Mouse (Mus musculus): ENCODE measurements around the gene Gjd3. TPM values are rescaled to one million over a fixed set of nuclear protein-coding genes. Genes with fewer than 3 reads are reported as not detected.

Gene Gjd3
- polyA plus RNA-seq, 1 experiment = 0.40 TPM

DNA sequence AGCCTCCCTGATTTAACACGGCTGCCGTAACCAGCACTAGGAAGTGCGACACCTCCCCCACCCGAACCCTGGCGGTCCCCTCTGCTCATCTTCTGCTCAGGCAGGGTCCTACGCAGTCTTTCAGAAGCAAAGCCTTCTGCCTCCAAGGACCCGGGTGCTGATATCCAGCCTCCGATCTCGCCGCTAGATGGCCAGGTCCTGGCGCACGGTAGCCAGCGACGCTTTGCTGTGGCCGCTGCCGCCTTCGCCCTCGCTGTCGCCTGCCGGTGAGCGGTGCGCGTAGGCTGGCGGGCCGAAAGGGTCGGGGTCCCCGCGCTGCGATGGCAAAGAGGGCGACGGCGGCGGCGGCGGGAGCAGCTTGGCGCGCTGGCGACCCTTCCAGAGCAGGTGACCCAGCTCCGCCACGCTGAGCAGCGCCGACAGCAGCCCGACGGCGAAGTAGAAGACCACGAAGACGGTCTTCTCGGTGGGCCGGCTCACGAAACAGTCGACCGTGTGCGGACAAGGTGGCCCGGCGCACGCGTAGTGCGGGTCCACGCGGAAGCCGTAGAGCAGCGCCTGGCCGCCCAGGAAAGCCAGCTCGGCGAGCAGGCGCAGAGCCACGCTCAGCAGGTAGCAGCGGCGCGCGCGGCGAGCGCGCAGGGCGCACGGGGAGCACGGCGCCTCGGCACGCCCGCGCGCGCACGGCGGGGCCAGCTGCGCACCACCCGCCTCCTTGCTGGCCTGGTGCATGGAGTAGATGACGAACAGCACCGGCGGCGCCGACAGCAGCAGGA lies 631 bp downstream of the Gjd3 start:
- peak; percentile 50 for TF ChIP-seq CTCF (IDR thresholded peaks at IDR 0.05; ENCODE audit: insufficient read depth, low read length)
- TF ChIP-seq POLR2A (IDR thresholded peaks at IDR 0.05; ENCODE audit: borderline replicate concordance, extremely low read depth, low read depth, low read length) = no peak
- DNase-seq = peak; percentile 54
- H3K4me3 ChIP-seq (replicated peaks; ENCODE audit: extremely low read depth, low read depth, low read length) = peak overlapping the region; percentile 45
- WGBS = 1% methylated on average over 94 of the region's 94 CpGs
- no peaks in the 10 kb centered on the region; the same call in 1 of the 2 replicates for H3K4me1 ChIP-seq (ENCODE audit: control insufficient read depth, insufficient read depth, low read length)

DNA sequence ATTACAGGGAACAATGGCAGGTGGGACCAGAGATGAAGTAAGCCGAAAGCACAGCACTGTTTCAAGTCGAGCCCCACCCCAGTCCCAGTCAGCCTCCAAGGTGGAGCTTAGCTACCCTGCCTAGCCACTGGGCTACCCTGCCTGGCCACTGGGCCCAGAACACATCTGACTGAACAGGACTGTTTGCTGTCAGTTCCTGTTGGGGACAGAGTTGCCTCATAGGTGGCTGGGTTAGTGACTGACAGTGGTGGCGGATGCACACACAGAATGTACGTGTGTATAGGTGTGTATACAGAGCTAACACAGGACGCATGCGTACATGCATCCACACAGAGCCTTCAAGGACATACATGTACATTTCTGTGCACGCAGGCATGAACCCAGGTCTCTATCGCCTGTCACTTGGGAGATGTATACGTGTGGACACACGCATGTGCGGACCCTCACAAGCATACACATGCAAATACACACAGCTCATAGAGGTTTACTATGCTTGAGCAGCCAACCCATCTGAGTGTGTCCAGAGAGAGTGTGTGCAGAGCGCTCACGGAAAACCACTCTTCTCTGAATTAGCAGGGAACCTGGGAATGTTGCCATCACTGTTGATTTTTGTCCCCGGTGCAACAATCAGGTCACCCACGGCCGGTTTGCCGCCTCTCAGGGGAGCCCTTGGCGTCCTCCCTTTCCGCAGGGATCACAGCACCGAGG lies 1.4 kb downstream of the Gjd3 start:
- WGBS = 41% methylated on average over 20 of the region's 20 CpGs
- DNase-seq = no peak

DNA sequence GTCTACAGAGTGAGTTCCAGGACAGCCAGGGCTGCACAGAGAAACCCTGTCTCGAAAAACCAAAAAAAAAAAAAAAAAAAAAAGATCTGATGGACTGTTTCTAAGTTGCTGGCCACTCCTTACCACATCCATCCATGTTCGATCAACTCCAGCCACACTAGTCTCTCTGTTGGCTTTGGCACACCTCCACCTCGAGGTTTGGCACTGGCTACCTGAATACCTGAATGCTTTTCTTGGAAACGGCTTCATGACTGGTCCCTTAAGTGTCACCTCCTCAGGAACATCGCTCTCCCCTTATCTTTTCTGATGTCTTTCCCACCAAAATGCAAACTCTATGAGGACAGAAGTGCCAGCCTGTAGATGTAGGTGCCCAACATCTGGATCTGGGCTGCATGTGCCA lies 3.5 kb downstream of the Gjd3 start:
- DNase-seq = no peak
- no peaks in the 10 kb centered on the region; the same call in 1 of the 2 replicates for H3K4me1 ChIP-seq (ENCODE audit: control insufficient read depth, insufficient read depth, low read length)
- no peak overlapping the region for H3K4me3 ChIP-seq (replicated peaks; ENCODE audit: extremely low read depth, low read depth, low read length)
- TF ChIP-seq POLR2A (IDR thresholded peaks at IDR 0.05; ENCODE audit: borderline replicate concordance, extremely low read depth, low read depth, low read length) (no peak), CTCF (IDR thresholded peaks at IDR 0.05; ENCODE audit: insufficient read depth, low read length) (no peak)
- 55% methylated on average over 5 of the region's 5 CpGs for WGBS

More for the DNA sequence above, 1.4 kb downstream of the Gjd3 start:
- H3K4me1 ChIP-seq (ENCODE audit: control insufficient read depth, insufficient read depth, low read length) = no peaks in the 10 kb centered on the region; the same call in 1 of the 2 replicates
- no peak for TF ChIP-seq POLR2A (IDR thresholded peaks at IDR 0.05; ENCODE audit: borderline replicate concordance, extremely low read depth, low read depth, low read length)
- TF ChIP-seq CTCF (IDR thresholded peaks at IDR 0.05; ENCODE audit: insufficient read depth, low read length) = no peak
- H3K4me3 ChIP-seq (replicated peaks; ENCODE audit: extremely low read depth, low read depth, low read length) = no peak overlapping the region

DNA sequence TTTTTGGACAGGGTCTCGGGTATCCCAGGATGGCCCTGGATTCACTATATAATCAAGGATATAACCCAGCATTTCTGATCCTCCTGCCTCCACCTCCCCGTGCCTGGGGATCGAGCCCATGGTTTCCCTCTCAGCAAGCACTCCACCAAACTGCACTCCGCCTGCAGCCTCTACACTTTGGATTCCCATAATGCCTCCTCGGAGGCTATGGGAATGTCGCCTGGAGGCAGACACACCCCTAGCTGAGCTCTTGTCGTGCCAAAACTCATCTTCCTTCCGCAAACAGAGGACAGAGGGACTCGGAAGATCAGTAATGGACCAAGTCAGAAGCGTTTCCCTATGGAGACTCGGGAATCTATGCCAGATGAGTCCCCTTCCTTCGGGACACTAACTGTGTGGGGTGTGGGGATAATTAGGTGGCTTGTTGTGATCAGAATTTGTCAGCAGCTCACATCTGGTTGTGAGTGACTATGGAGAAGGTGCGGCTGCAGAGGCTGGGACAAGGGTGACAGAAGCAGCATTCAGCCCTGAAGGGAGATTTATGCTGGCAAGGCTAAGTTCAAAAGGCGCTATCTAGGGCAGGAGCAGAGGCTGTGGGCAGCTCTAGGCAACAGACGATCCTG lies 4.2 kb downstream of the Gjd3 start:
- TF ChIP-seq POLR2A (IDR thresholded peaks at IDR 0.05; ENCODE audit: borderline replicate concordance, extremely low read depth, low read depth, low read length) = no peak
- TF ChIP-seq CTCF (IDR thresholded peaks at IDR 0.05; ENCODE audit: insufficient read depth, low read length) = no peak
- 46% methylated on average over 15 of the region's 15 CpGs for WGBS
- Histone ChIP-seq H3K4me1 (ENCODE audit: control insufficient read depth, insufficient read depth, low read length) (no peaks in the 10 kb centered on the region; the same call in 1 of the 2 replicates), H3K4me3 (replicated peaks; ENCODE audit: extremely low read depth, low read depth, low read length) (no peak overlapping the region)
- DNase-seq = no peak

DNA sequence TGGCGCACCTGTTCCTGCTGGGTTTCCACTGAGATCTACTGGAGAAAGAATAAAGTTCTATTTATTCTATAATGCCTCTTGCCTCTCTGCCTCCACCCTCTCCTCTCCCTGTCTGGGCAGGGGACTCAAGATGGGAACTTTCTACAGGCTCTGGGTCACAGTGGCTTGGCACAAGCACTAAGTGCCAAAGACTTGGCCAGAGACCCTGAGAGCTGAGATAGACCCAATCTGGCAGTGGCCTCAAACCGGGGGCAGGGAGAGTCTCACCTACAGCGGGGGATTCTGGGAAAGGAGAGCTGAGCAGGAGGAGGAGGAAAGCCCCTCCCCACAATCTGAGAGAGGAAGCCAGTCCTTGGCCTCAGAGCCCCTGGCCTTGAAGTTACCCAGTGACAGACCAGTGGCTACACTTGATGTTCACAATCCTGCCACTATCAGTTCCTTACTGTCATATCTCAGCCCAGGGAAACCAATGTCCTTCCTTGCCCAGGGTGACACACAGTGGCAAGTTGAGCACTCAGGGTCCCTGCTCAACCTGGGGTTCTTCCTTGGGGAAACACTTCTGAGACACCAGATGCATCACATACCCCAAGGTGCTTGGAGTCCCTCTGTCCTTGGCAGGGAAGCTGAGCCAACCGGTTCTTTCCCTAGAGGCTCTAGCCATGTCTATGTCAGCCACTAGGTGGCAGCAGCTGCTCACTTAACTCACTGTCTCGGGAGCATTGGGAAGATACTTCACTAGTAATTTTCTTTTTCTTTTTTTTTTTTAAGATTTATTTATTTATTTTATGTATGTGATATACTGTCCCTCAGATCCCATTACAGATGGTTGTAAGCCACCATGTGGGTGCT lies 7.7 kb downstream of the Gjd3 start:
- DNase-seq = peak; percentile 81
- WGBS = 58% methylated on average over 5 of the region's 5 CpGs
- Histone ChIP-seq H3K4me1 (ENCODE audit: control insufficient read depth, insufficient read depth, low read length) (peaks cover 5% of the 10 kb centered on the region; the same call in 1 of the 2 replicates), H3K4me3 (replicated peaks; ENCODE audit: extremely low read depth, low read depth, low read length) (no peak overlapping the region)
- no peak for TF ChIP-seq POLR2A (IDR thresholded peaks at IDR 0.05; ENCODE audit: borderline replicate concordance, extremely low read depth, low read depth, low read length)
- peak; percentile 91 for TF ChIP-seq CTCF (IDR thresholded peaks at IDR 0.05; ENCODE audit: insufficient read depth, low read length)

DNA sequence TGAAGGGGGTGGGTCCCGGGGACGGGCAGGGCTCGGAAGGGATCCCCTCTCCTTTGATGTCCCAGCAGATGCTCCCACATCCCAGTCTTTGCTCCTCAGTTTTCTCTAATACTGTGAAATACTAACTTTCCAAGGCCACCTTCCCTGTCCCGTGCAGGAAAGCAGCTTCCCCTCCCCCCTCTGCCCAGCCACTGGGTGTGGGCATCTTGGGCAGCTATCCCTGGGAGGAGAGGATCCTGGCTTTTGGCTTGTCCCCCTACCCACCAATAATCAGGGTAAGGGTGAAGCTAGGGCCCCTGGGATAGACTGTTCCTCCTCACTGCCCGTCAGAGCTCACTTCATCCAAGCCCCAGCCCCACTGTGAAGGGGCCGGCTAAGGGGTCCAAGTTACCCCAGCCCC lies 8.6 kb downstream of the Gjd3 start:
- WGBS = 80% methylated on average over 6 of the region's 6 CpGs
- Histone ChIP-seq H3K4me3 (replicated peaks; ENCODE audit: extremely low read depth, low read depth, low read length) (no peak overlapping the region), H3K4me1 (ENCODE audit: control insufficient read depth, insufficient read depth, low read length) (peaks cover 5% of the 10 kb centered on the region; the same call in 1 of the 2 replicates)
- no peak for TF ChIP-seq POLR2A (IDR thresholded peaks at IDR 0.05; ENCODE audit: borderline replicate concordance, extremely low read depth, low read depth, low read length)
- no peak for DNase-seq

DNA sequence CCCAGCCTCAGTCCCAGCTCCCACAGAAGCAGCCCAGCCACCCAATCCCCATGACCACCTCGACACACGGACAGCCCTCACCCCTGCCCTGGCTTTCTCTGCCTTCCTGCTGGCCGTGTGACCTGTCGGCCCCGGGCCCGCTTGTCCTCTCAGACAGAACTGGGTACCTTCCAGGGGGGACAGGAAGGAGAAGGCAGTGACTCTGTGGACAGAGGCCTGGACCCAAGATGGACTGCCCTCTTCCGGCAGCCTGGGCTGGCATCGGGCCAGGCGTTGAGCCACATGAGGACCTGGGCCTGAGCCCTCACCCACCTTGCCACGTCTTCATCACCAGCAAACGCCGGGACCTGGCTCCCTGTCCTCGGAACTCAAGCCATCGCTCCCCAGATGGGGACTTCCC lies 9.2 kb downstream of the Gjd3 start:
- no peak overlapping the region for H3K4me3 ChIP-seq (replicated peaks; ENCODE audit: extremely low read depth, low read depth, low read length)
- peak; percentile 37 for DNase-seq
- WGBS = 58% methylated on average over 14 of the region's 14 CpGs
- peaks cover 8% of the 10 kb centered on the region; the same call in 1 of the 2 replicates for H3K4me1 ChIP-seq (ENCODE audit: control insufficient read depth, insufficient read depth, low read length)
- no peak for TF ChIP-seq CTCF (IDR thresholded peaks at IDR 0.05; ENCODE audit: insufficient read depth, low read length)
- TF ChIP-seq POLR2A (IDR thresholded peaks at IDR 0.05; ENCODE audit: borderline replicate concordance, extremely low read depth, low read depth, low read length) = no peak

DNA sequence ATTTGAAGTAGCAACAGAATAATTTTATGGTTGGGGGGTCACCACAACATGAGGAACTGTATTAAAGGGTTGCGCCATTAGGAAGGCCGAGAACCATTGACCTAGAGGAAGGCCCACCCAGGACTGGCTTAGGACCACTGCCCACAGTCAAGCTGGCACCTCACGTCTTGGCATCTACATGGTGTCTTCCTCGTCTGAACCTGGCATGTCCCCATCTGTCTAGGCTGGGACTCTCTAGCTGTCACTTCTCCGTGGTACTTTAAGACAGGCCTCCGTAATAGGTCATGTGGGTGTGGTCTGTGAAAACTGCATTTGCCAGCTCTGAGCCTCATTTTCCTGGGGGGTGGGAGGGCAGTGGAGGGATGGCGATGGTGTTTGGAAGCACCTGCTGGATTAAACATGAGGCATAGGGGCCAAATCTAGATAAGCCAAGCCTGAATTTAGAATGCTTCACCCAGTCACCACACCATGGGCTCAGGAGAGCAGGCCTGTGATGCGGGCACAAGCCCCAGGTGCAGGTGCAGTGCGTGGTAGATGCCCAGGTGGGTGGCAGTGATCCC lies 9.9 kb downstream of the Gjd3 start:
- 80% methylated on average over 9 of the region's 9 CpGs for WGBS
- TF ChIP-seq POLR2A (IDR thresholded peaks at IDR 0.05; ENCODE audit: borderline replicate concordance, extremely low read depth, low read depth, low read length) (no peak), CTCF (IDR thresholded peaks at IDR 0.05; ENCODE audit: insufficient read depth, low read length) (no peak)
- Histone ChIP-seq H3K4me1 (ENCODE audit: control insufficient read depth, insufficient read depth, low read length) (peaks cover 12% of the 10 kb centered on the region; the same call in 1 of the 2 replicates), H3K4me3 (replicated peaks; ENCODE audit: extremely low read depth, low read depth, low read length) (no peak overlapping the region)
- DNase-seq = no peak

All from lung, adult 2 months (tissue).